Mouse (Mus musculus) brain, embryonic 14.5 days (tissue): ENCODE measurements around the gene Fbp2.

Experiments used
- CTCF ChIP-seq: fragments of 200-500 bp; IDR thresholded peaks from 2 replicates; pipeline ENCODE4 v1.5.1; 2012; ENCODE audit warnings: inconsistent platforms, mild to moderate bottlenecking, moderate library complexity, borderline replicate concordance; ENCODE audit not compliant: insufficient read depth, insufficient read length; ENCODE audit errors: extremely low read depth
- POLR2A ChIP-seq: fragments of 200-500 bp; IDR thresholded peaks from 2 replicates; pipeline ENCODE4 v1.6.1; 2012; ENCODE audit warnings: mild to moderate bottlenecking, inconsistent platforms, borderline replicate concordance; ENCODE audit not compliant: poor library complexity, insufficient read depth, insufficient read length, severe bottlenecking; ENCODE audit errors: extremely low read depth

DNA sequence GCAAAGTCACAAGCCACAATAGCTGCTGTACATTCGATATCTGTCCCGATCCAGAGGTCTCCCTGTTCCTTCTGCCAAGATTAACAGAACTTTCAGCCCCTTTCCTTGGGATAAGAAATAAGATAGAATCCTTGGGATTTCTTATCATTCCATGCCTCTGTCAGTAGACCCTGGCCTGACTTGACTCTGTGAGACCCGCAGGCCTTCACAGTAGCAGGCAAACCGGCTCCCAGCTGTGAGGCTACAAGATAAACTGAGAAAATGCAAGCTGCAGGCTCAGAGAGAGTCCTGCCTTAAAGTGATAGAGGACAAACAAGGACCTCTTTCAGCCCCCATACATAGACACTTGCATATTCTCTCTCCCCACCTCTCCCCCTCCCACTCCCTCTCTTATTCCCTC is 24.9 kb downstream of the Fbp2 start:
- TF ChIP-seq CTCF (no peak), POLR2A (no peak)
